Mouse (Mus musculus): Measurements from ENCODE around the gene Gltp.

DNA sequence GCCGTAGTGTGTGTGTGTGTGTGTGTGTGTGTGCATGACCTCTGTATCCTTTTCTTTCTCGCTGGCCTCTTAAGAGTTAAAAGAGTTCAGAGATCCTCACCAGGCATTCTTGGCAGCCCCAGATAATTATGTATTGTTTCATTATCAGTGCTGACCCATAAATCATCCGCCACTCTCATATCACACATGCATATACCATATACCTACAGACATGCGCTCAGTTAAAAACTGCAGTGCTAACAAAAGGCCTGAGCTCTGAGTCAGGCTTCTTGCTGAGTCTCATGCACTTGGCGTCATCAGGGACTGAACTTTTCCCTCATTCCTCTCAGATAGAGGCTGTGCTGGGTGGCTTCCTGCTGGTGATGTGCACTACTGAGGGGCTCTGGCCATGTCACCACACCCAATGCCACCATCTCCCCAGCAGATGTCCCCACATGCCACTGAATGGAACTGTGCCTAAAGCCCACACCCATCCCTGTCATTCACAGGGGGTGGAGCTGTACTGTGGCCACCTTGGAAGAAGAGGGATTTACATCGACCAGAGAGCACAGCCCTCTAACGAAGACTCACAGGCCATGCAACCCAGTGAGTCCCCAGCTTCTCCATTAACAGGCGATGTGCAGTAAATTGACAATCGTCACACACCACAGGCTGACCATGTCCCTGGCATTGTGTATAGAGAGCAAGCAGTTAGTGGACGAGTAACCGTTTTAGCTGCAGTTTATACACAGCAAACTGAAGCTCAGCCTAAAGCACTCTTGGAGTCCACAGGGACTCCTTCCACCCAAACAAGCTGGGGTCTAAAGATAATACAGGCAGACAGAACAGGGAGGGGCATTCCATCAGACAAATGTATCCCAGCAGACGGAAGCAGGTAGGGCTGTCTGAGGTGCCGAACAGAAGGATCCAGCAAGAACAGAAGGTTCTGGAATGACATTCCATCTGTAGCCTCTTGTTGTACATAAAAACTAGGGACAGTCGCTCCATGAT lies 11.9 kb upstream of the Gltp start:
- no peak for TF ChIP-seq CHD2 (IDR thresholded peaks at IDR 0.05; ENCODE audit: low read length)
- TF ChIP-seq ZMIZ1 (IDR thresholded peaks at IDR 0.05; ENCODE audit: low read depth, low read length) = no peak
- TF ChIP-seq UBTF (IDR thresholded peaks at IDR 0.05; ENCODE audit: low read depth, low read length) = no peak
- no peak for TF ChIP-seq MAFK (IDR thresholded peaks at IDR 0.05; ENCODE audit: insufficient replicate concordance, low read length)
- TF ChIP-seq CTCF (conservative IDR thresholded peaks at IDR 0.05 in 1 of 2, IDR thresholded peaks at IDR 0.05 in 1 of 2; ENCODE audit: low read depth in 2 of 2, low read length in 2 of 2) = peak; percentile 18 to 88; a peak in 3 of 4 replicates
- TF ChIP-seq RAD21 (IDR thresholded peaks at IDR 0.05; ENCODE audit: low read depth, low read length) = peak; percentile 93
- TF ChIP-seq POLR2AphosphoS2 (IDR thresholded peaks at IDR 0.05; ENCODE audit: low read depth, low read length) = no peak
- TF ChIP-seq HCFC1 (IDR thresholded peaks at IDR 0.05; ENCODE audit: low read depth, low read length) = no peak
- TF ChIP-seq BHLHE40 (IDR thresholded peaks at IDR 0.05; ENCODE audit: low read depth, low read length) = no peak
- no peak for TF ChIP-seq ELF1 (IDR thresholded peaks at IDR 0.05; ENCODE audit: low read depth, low read length)
- TF ChIP-seq MAX (IDR thresholded peaks at IDR 0.05; ENCODE audit: low read length) = no peak
- no peak for TF ChIP-seq MXI1 (IDR thresholded peaks at IDR 0.05; ENCODE audit: low read depth, low read length)
- TF ChIP-seq USF1 (IDR thresholded peaks at IDR 0.05; ENCODE audit: low read depth, low read length) = no peak
- TF ChIP-seq E2F4 (IDR thresholded peaks at IDR 0.05; ENCODE audit: insufficient replicate concordance, low read depth, low read length) = no peak

All from CH12.LX (cell line).